Mouse (Mus musculus) bone marrow, adult 2 months (tissue): Measurements from ENCODE around the gene Scd1.

Experiments used
- CTCF ChIP-seq: fragments of 200-500 bp; IDR thresholded peaks from 2 replicates; pipeline ENCODE4 v1.5.1; 2011; ENCODE audit warnings: low read length, control low read depth; ENCODE audit not compliant: control insufficient read depth, insufficient read depth
- POLR2A ChIP-seq: fragments of 200-500 bp; IDR thresholded peaks from 2 replicates; pipeline ENCODE4 v1.6.1; 2011; ENCODE audit warnings: low read depth, mild to moderate bottlenecking, control low read depth, low read length, borderline replicate concordance; ENCODE audit not compliant: control insufficient read depth

GRCm38 (mm10) chr19:44365733-44366132 is 41.9 kb downstream of the Scd1 start:
- TF ChIP-seq POLR2A (no peak), CTCF (no peak)
